Mouse (Mus musculus) forebrain, embryonic 15.5 days (tissue): ENCODE measurements at regions not wholly inside any gene's neighbourhood (a gene's known extent, or its start where the extent isn't known, plus 50 kb on each side); places are given as distances from the start of the nearest gene placed in this dataset.

ENCODE experiments used
- ATAC-seq: fragments of 200-750 bp; cut with Nextera tagmentation; replicated peaks from 2 replicates; pipeline ENCODE4 v1.8.0; 2017; ENCODE audit warnings: mild to moderate bottlenecking, moderate TSS enrichment, moderate library complexity
- H3K27ac ChIP-seq: fragments of 300-500 bp; sonication (generic); replicated peaks from 2 replicates; pipeline ENCODE4 v1.5.1; 2015; ENCODE audit warnings: mild to moderate bottlenecking, inconsistent platforms
- H3K27me3 ChIP-seq: fragments of 300-500 bp; sonication (generic); 2 replicates; pipeline ENCODE4 v1.6.1; 2015; ENCODE audit warnings: inconsistent platforms
- H3K36me3 ChIP-seq: fragments of 300-500 bp; sonication (generic); 2 replicates; pipeline ENCODE4 v1.6.1; 2015; ENCODE audit warnings: mild to moderate bottlenecking, inconsistent platforms
- H3K4me1 ChIP-seq: fragments of 300-500 bp; sonication (generic); 2 replicates; pipeline ENCODE4 v1.6.1; 2015; ENCODE audit warnings: inconsistent platforms
- H3K4me2 ChIP-seq: fragments of 300-500 bp; sonication (generic); replicated peaks from 2 replicates; pipeline ENCODE4 v1.6.1; 2015; ENCODE audit warnings: mild to moderate bottlenecking, inconsistent platforms
- H3K4me3 ChIP-seq: fragments of 300-500 bp; sonication (generic); 2 replicates; pipeline ENCODE4 v1.5.1; 2015; ENCODE audit warnings: mild to moderate bottlenecking, inconsistent platforms
- H3K9ac ChIP-seq: fragments of 300-500 bp; sonication (generic); replicated peaks from 2 replicates; pipeline ENCODE4 v1.6.1; 2015; ENCODE audit warnings: mild to moderate bottlenecking, inconsistent platforms
- H3K9me3 ChIP-seq: fragments of 300-500 bp; sonication (generic); 2 replicates; pipeline ENCODE4 v1.6.1; 2016; ENCODE audit warnings: inconsistent platforms
- WGBS: fragments of 180-500 bp; shearing (Covaris S2); methylation state at CpG from one replicate; pipeline ENCODE4 v1.1.7; 2015; ENCODE audit warnings: mixed read lengths; 5-methylcytosine and 5-hydroxymethylcytosine counted together

DNA sequence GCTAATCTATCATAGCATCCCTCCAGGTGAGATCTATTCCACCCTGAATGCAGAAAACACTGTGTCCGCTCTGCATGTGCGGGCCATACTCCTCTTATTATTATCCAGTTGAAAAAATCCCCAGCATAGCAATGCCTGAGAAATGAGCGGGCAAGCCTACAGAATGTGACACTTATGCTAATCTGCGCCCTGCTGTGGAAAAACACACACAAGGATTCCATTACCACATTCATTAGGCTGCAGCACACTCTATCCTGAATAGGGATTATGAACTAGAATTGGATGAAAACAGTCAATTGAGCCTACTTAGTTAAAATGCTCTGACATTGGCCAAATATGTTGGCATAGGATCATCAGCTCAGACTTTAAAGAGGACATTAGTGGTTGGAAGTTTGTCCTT lies 99.5 kb upstream of the Meis1 start:
- H3K4me2 ChIP-seq = no peak overlapping the region
- peaks cover 9% of the 10 kb centered on the region for H3K4me1 ChIP-seq
- H3K9ac ChIP-seq = no peak overlapping the region
- peak; percentile 61 for ATAC-seq
- peaks cover 43% of the 10 kb centered on the region for H3K27me3 ChIP-seq
- no peaks in the 10 kb centered on the region for H3K36me3 ChIP-seq
- 14% methylated on average over 4 of the region's 4 CpGs for WGBS
- H3K9me3 ChIP-seq = no peaks in the 10 kb centered on the region
- H3K4me3 ChIP-seq = no peak overlapping the region
- no peak overlapping the region for H3K27ac ChIP-seq

- Histone ChIP-seq H3K36me3 (no peaks in the 10 kb centered on the region), H3K4me2 (no peak overlapping the region), H3K9ac (no peak overlapping the region), H3K27ac (no peak overlapping the region), H3K27me3 (peaks cover 38% of the 10 kb centered on the region), H3K9me3 (no peaks in the 10 kb centered on the region), H3K4me3 (no peak overlapping the region), H3K4me1 (peaks cover 9% of the 10 kb centered on the region)
- WGBS = 66% methylated on average over 8 of the region's 8 CpGs
- no peak for ATAC-seq
Observed at GRCm38 (mm10) chr11:19119927-19120827, 101.4 kb upstream of the Meis1 start.

DNA sequence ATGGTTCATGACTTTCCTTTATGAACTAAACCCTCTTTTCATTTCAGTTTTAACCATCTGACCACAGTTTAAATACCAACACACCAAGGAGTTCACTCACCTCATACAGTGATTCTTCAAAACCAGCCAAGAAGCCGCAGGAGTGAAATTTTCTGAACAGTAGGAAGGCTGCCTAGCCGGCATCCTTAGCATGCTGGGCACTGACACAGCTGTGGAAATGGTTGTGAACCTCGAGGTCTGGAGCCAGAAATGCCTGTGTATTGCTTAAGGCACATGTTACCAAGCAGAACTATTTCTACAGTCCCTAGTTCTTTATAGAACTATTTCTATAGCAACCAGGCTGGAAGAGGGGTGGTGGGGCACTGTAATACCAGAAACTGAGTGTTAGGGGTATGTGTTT lies 102.1 kb upstream of the Meis1 start:
- no peak overlapping the region for H3K4me3 ChIP-seq
- H3K4me1 ChIP-seq = peaks cover 9% of the 10 kb centered on the region
- no peak overlapping the region for H3K9ac ChIP-seq
- no peak overlapping the region for H3K27ac ChIP-seq
- WGBS = 51% methylated on average over 3 of the region's 3 CpGs
- H3K27me3 ChIP-seq = peaks cover 39% of the 10 kb centered on the region
- H3K9me3 ChIP-seq = no peaks in the 10 kb centered on the region
- ATAC-seq = no peak
- no peaks in the 10 kb centered on the region for H3K36me3 ChIP-seq
- no peak overlapping the region for H3K4me2 ChIP-seq

DNA sequence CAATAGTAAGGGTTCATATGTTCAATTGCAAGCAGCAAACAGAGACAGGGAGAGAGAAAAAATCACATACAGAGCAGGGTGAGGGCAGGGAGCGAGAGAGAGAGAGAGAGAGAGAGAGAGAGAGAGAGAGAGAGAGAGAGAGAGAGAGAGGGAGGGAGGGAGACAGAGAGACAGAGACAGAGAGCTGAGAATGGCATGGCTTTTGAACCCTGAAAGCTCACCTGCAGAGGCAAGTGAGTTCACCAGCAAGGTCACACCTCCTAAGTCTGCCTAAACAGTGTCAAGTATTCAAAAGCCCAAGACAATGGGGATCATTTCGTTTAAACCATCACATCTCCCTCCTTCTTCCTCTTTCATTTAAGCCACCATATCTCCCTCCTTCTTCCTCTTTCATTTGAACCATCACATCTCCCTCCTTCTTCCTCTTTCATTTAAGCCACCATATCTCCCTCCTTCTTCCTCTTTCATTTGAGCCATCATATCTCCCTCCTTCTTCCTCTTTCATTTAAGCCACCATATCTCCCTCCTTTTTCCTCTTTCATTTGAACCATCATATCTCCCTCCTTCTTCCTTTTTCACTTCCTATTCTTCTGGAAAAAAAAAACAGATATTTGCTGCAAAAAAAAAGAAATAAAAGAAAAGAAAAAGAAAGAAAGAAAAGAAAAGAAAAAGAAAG lies 116.7 kb upstream of the Meis1 start:
- Histone ChIP-seq H3K27me3 (no peaks in the 10 kb centered on the region), H3K9me3 (no peaks in the 10 kb centered on the region), H3K9ac (no peak overlapping the region), H3K4me2 (no peak overlapping the region), H3K4me3 (no peak overlapping the region), H3K4me1 (peaks cover 7% of the 10 kb centered on the region; the same call in 1 of the 2 replicates), H3K27ac (no peak overlapping the region), H3K36me3 (no peaks in the 10 kb centered on the region)
- no peak for ATAC-seq
- WGBS = 68% methylated on average over 2 of the region's 2 CpGs

DNA sequence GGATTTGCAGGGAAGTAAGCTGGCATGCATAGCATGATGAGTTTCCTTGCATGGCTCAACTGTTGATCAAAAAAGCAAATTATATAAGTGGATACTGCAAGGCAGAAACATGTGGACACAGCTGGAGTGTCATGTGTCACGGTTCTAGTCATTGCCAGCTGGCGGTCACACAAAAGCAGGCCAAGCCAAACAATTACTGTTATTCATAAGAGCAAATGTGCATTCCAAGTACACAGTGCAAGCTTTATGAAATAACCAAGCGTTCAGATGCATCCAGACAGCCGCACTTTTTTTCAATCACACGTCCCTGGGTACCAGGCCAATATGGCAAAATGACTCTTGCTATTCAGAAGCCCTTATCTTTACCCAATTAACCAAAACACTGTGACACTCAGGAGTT lies 119.6 kb upstream of the Meis1 start:
- no peaks in the 10 kb centered on the region for H3K36me3 ChIP-seq
- H3K9me3 ChIP-seq = no peaks in the 10 kb centered on the region
- no peak overlapping the region for H3K27ac ChIP-seq
- no peak overlapping the region for H3K9ac ChIP-seq
- 36% methylated on average over 5 of the region's 5 CpGs for WGBS
- H3K27me3 ChIP-seq = no peaks in the 10 kb centered on the region
- no peak overlapping the region for H3K4me2 ChIP-seq
- H3K4me1 ChIP-seq = peaks cover 7% of the 10 kb centered on the region; the same call in 1 of the 2 replicates
- ATAC-seq = no peak
- H3K4me3 ChIP-seq = no peak overlapping the region

GRCm38 (mm10) chr11:19138831-19139230 lies 120.0 kb upstream of the Meis1 start:
- H3K4me3 ChIP-seq = no peak overlapping the region
- no peaks in the 10 kb centered on the region for H3K27me3 ChIP-seq
- peaks cover 7% of the 10 kb centered on the region; the same call in 1 of the 2 replicates for H3K4me1 ChIP-seq
- no peaks in the 10 kb centered on the region for H3K9me3 ChIP-seq
- WGBS = 76% methylated on average over 2 of the region's 2 CpGs
- no peak for ATAC-seq
- no peak overlapping the region for H3K9ac ChIP-seq
- no peak overlapping the region for H3K27ac ChIP-seq
- no peaks in the 10 kb centered on the region for H3K36me3 ChIP-seq
- no peak overlapping the region for H3K4me2 ChIP-seq

GRCm38 (mm10) chr11:19143267-19144000 lies 124.6 kb upstream of the Meis1 start:
- no peak overlapping the region for H3K4me3 ChIP-seq
- 89% methylated on average over 17 of the region's 17 CpGs for WGBS
- ATAC-seq = no peak
- no peak overlapping the region for H3K9ac ChIP-seq
- no peak overlapping the region for H3K27ac ChIP-seq
- no peaks in the 10 kb centered on the region for H3K9me3 ChIP-seq
- H3K4me1 ChIP-seq = peaks cover 5% of the 10 kb centered on the region; the same call in 1 of the 2 replicates
- no peaks in the 10 kb centered on the region for H3K27me3 ChIP-seq
- no peak overlapping the region for H3K4me2 ChIP-seq
- H3K36me3 ChIP-seq = no peaks in the 10 kb centered on the region

DNA sequence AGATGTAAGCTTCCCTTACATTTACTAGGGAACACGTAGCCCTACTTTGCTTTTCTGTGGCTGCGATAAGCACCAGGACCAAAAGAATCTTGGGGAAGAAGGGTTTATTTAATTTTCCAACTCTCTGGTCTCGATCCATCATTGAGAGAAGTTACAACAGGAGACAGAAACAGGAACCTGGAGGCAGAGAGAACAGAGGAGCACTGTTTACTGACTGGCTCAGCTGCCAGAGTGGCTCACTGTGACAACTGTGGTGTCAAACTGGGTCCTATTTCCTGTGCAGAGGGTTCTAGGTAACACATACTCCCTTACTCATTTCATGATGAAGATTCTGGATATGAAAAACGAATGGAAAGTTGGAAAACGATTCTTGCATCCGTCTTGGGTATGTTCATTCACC lies 125.7 kb upstream of the Meis1 start:
- Histone ChIP-seq H3K36me3 (no peaks in the 10 kb centered on the region), H3K9me3 (no peaks in the 10 kb centered on the region), H3K9ac (no peak overlapping the region), H3K4me1 (no peaks in the 10 kb centered on the region), H3K27me3 (no peaks in the 10 kb centered on the region), H3K4me3 (no peak overlapping the region), H3K27ac (no peak overlapping the region), H3K4me2 (no peak overlapping the region)
- WGBS = 82% methylated on average over 6 of the region's 6 CpGs
- no peak for ATAC-seq

- no peak overlapping the region for H3K4me2 ChIP-seq
- H3K4me1 ChIP-seq = no peaks in the 10 kb centered on the region
- no peak overlapping the region for H3K4me3 ChIP-seq
- no peaks in the 10 kb centered on the region for H3K9me3 ChIP-seq
- WGBS = 86% methylated on average over 9 of the region's 9 CpGs
- H3K27ac ChIP-seq = no peak overlapping the region
- ATAC-seq = no peak
- H3K36me3 ChIP-seq = no peaks in the 10 kb centered on the region
- no peak overlapping the region for H3K9ac ChIP-seq
- H3K27me3 ChIP-seq = no peaks in the 10 kb centered on the region
Observed at GRCm38 (mm10) chr11:19145263-19145662, 126.5 kb upstream of the Meis1 start.

- Histone ChIP-seq H3K9ac (no peak overlapping the region), H3K4me2 (no peak overlapping the region), H3K4me1 (no peaks in the 10 kb centered on the region), H3K4me3 (no peak overlapping the region), H3K27ac (no peak overlapping the region), H3K27me3 (no peaks in the 10 kb centered on the region), H3K9me3 (no peaks in the 10 kb centered on the region), H3K36me3 (no peaks in the 10 kb centered on the region)
- ATAC-seq = no peak
- 86% methylated on average over 3 of the region's 3 CpGs for WGBS
Observed at GRCm38 (mm10) chr11:19145991-19146390, 127.2 kb upstream of the Meis1 start.

- H3K27me3 ChIP-seq = no peaks in the 10 kb centered on the region
- no peak overlapping the region for H3K9ac ChIP-seq
- WGBS = 56% methylated on average over 3 of the region's 3 CpGs
- H3K9me3 ChIP-seq = no peaks in the 10 kb centered on the region
- no peak for ATAC-seq
- no peaks in the 10 kb centered on the region for H3K4me1 ChIP-seq
- H3K27ac ChIP-seq = no peak overlapping the region
- no peak overlapping the region for H3K4me3 ChIP-seq
- H3K4me2 ChIP-seq = no peak overlapping the region
- no peaks in the 10 kb centered on the region for H3K36me3 ChIP-seq
Observed at GRCm38 (mm10) chr11:19151026-19151425, 132.2 kb upstream of the Meis1 start.

- Histone ChIP-seq H3K4me2 (no peak overlapping the region), H3K9me3 (no peaks in the 10 kb centered on the region), H3K9ac (no peak overlapping the region), H3K27me3 (no peaks in the 10 kb centered on the region), H3K27ac (no peak overlapping the region), H3K36me3 (no peaks in the 10 kb centered on the region), H3K4me1 (no peaks in the 10 kb centered on the region), H3K4me3 (no peak overlapping the region)
- no peak for ATAC-seq
- 91% methylated on average over 4 of the region's 4 CpGs for WGBS
Observed at GRCm38 (mm10) chr11:19153714-19154113, 134.9 kb upstream of the Meis1 start.
